Mouse (Mus musculus) monocyte, adult 5-6 weeks (primary cell): ENCODE data around the gene Ccdc47. TPM values are rescaled to one million over a fixed set of nuclear protein-coding genes. Genes with fewer than 3 reads are reported as not detected.

Experiments
- total RNA-seq: library from RNA; stranded (forward); fragments of 200-1000, 200-491, 200-594 nt; gene quantifications from 3 replicates; pipeline ENCODE4 v1.2.3, GENCODE M21; 2017

Ccdc47 gene
- total RNA-seq, 1 experiment from 2014 or later, result 140 TPM

Other genes with a start within 250 kb of the Ccdc47 start
- gene Ace, start 248.4 kb downstream of the Ccdc47 start, total RNA-seq, result 365 to 424 TPM (median 376 TPM) in 3 replicates
- gene Ace3, start 221.7 kb downstream of the Ccdc47 start, total RNA-seq, result 0.19 TPM in 1 of 3 replicates, not detected in the others
- 0.97 TPM in 1 of 3 replicates, not detected in the others for gene Kcnh6, start 208.2 kb downstream of the Ccdc47 start, total RNA-seq
- gene Dcaf7, start 179.5 kb downstream of the Ccdc47 start, total RNA-seq, result 35.3 to 62.0 TPM (median 35.7 TPM) in 3 replicates
- 9.0 to 12.7 TPM (median 10.2 TPM) in 3 replicates for gene Taco1, start 150.3 kb downstream of the Ccdc47 start, total RNA-seq
- gene Map3k3, start 131.7 kb downstream of the Ccdc47 start, total RNA-seq, result 105 to 136 TPM (median 123 TPM) in 3 replicates
- gene Gm10840, start 55.5 kb downstream of the Ccdc47 start, total RNA-seq, result not detected in 3 replicates
- gene Limd2, start 55.5 kb downstream of the Ccdc47 start, total RNA-seq, result 91.7 to 118 TPM (median 94.0 TPM) in 3 replicates
- gene Strada, start 14.2 kb downstream of the Ccdc47 start, total RNA-seq, result 20.0 to 33.6 TPM (median 21.1 TPM) in 3 replicates
- 90.8 to 119 TPM (median 99.4 TPM) in 3 replicates for gene Ddx42, start 582 bp upstream of the Ccdc47 start, total RNA-seq
- gene Ftsj3, start 39.7 kb upstream of the Ccdc47 start, total RNA-seq, result 77.3 to 82.1 TPM (median 79.9 TPM) in 3 replicates
- gene Psmc5, start 39.8 kb upstream of the Ccdc47 start, total RNA-seq, result 75.9 to 107 TPM (median 106 TPM) in 3 replicates
- 131 to 175 TPM (median 165 TPM) in 3 replicates for gene Smarcd2, start 56.6 kb upstream of the Ccdc47 start, total RNA-seq
- gene Tcam1, start 60.3 kb upstream of the Ccdc47 start, total RNA-seq, result not detected in 3 replicates
- gene Gh, start 85.5 kb upstream of the Ccdc47 start, total RNA-seq, result 1.5 TPM in 1 of 3 replicates, not detected in the others
- gene Cd79b, start 98.4 kb upstream of the Ccdc47 start, total RNA-seq, result 105 to 131 TPM (median 123 TPM) in 3 replicates
- 0.11 to 0.38 TPM (median 0.29 TPM) in 3 replicates for gene Scn4a, start 136.9 kb upstream of the Ccdc47 start, total RNA-seq
- not detected in 3 replicates for gene Prr29, start 149.1 kb upstream of the Ccdc47 start, total RNA-seq
- 32.3 to 70.2 TPM (median 56.4 TPM) in 3 replicates for gene Icam2, start 171.7 kb upstream of the Ccdc47 start, total RNA-seq